Mouse (Mus musculus) C2C12 (cell line): ENCODE results near the gene Pdgfc.

Experiments
- CTCF ChIP-seq: IDR thresholded peaks from one replicate; pipeline ENCODE4 v1.5.1; 2011; ENCODE audit not compliant: control insufficient read depth, insufficient read depth, insufficient read length
- MAX ChIP-seq: IDR thresholded peaks from one replicate; pipeline ENCODE4 v1.6.1; 2011; ENCODE audit warnings: mild to moderate bottlenecking, control low read depth

GRCm38 (mm10) chr3:81242697-81243590, 206.7 kb downstream of the Pdgfc start:
- TF ChIP-seq CTCF (no peak), MAX (no peak)
